Mouse (Mus musculus) embryonic fibroblast, embryonic 13.5 days (primary cell): ENCODE data around the gene Catsper1.

ENCODE experiments used
- CTCF ChIP-seq: IDR thresholded peaks from 2 replicates; pipeline ENCODE4 v1.5.1; 2011; ENCODE audit warnings: mild to moderate bottlenecking, control low read depth, low read length, moderate library complexity, borderline replicate concordance; ENCODE audit not compliant: insufficient read depth
- POLR2A ChIP-seq: IDR thresholded peaks from 2 replicates; pipeline ENCODE4 v1.6.1; 2011; ENCODE audit warnings: low read depth, mild to moderate bottlenecking, control low read depth, low read length, moderate library complexity

GRCm38 (mm10) chr19:5295736-5296075 lies 39.8 kb upstream of the Catsper1 start:
- TF ChIP-seq CTCF (no peak), POLR2A (no peak)
